Mouse (Mus musculus) embryo, embryonic 9.5 days (tissue): ENCODE measurements around the gene Mcoln2.
A peak's percentile ranks its signal among the peaks of the same experiment; 100 is the strongest.

ENCODE experiments used
- DNase-seq: peaks from one replicate; pipeline ENCODE4 v3.0.0-alpha.2; 2017; ENCODE audit errors: extremely low spot score

Mcoln2 gene

GRCm38 (mm10) chr3:146149156-146150057 is at the start of gene Mcoln2:
Gene Mcoln2 (plus strand): TSS chr3:146149833.
- DNase-seq = peak; percentile 20

GRCm38 (mm10) chr3:146099925-146100324 is 49.7 kb upstream of the Mcoln2 start:
- DNase-seq = no peak

GRCm38 (mm10) chr3:146102049-146102448 is 47.6 kb upstream of the Mcoln2 start:
- no peak for DNase-seq

GRCm38 (mm10) chr3:146107116-146107849 is 42.4 kb upstream of the Mcoln2 start:
- peak; percentile 17 for DNase-seq

GRCm38 (mm10) chr3:146107921-146108571 is 41.6 kb upstream of the Mcoln2 start, which contains the start of gene Wdr63:
Gene Wdr63 (minus strand): TSS chr3:146108130.
- DNase-seq = peak; percentile 81

GRCm38 (mm10) chr3:146108945-146109344 is 40.7 kb upstream of the Mcoln2 start:
- DNase-seq = no peak

GRCm38 (mm10) chr3:146110358-146110757 is 39.3 kb upstream of the Mcoln2 start:
- no peak for DNase-seq

GRCm38 (mm10) chr3:146110916-146111315 is 38.7 kb upstream of the Mcoln2 start:
- no peak for DNase-seq

GRCm38 (mm10) chr3:146117258-146117996 is 32.2 kb upstream of the Mcoln2 start, which contains the start of gene Mcoln3:
Gene Mcoln3 (plus strand): TSS chr3:146117450.
- DNase-seq = peak; percentile 22

- DNase-seq = no peak
Observed at GRCm38 (mm10) chr3:146117997-146118457, 31.6 kb upstream of the Mcoln2 start.

GRCm38 (mm10) chr3:146121310-146122124 is 28.1 kb upstream of the Mcoln2 start:
- peak; percentile 72 for DNase-seq

- DNase-seq = no peak
Observed at GRCm38 (mm10) chr3:146122125-146122420, 27.6 kb upstream of the Mcoln2 start.

- no peak for DNase-seq
Observed at GRCm38 (mm10) chr3:146122807-146123463, 26.7 kb upstream of the Mcoln2 start.

- no peak for DNase-seq
Observed at GRCm38 (mm10) chr3:146123464-146123825, 26.2 kb upstream of the Mcoln2 start.

GRCm38 (mm10) chr3:146127205-146127604 is 22.4 kb upstream of the Mcoln2 start:
- no peak for DNase-seq

GRCm38 (mm10) chr3:146134834-146135233 is 14.8 kb upstream of the Mcoln2 start:
- no peak for DNase-seq

- DNase-seq = no peak
Observed at GRCm38 (mm10) chr3:146135417-146135816, 14.2 kb upstream of the Mcoln2 start.

- DNase-seq = no peak
Observed at GRCm38 (mm10) chr3:146136422-146136821, 13.2 kb upstream of the Mcoln2 start.

- DNase-seq = no peak
Observed at GRCm38 (mm10) chr3:146140276-146140675, 9.4 kb upstream of the Mcoln2 start.

- no peak for DNase-seq
Observed at GRCm38 (mm10) chr3:146142523-146142922, 7.1 kb upstream of the Mcoln2 start.
